Mouse (Mus musculus) kidney, embryonic 15.5 days (tissue): ENCODE measurements around the gene Arhgap24. TPM values are rescaled to one million over a fixed set of nuclear protein-coding genes. Genes with fewer than 3 reads are reported as not detected.

Source experiments
- ATAC-seq: fragments of 200-750 bp; cut with Nextera tagmentation; replicated peaks from 2 replicates; pipeline ENCODE4 v1.8.0; 2017; ENCODE audit warnings: moderate TSS enrichment; ENCODE audit not compliant: low FRiP score
- H3K27ac ChIP-seq: fragments of 300-500 bp; sonication (generic); 2 replicates; pipeline ENCODE4 v1.5.1; 2015; ENCODE audit warnings: mild to moderate bottlenecking, inconsistent platforms
- H3K27me3 ChIP-seq: fragments of 300-500 bp; sonication (generic); 2 replicates; pipeline ENCODE4 v1.6.1; 2015; ENCODE audit warnings: inconsistent platforms
- H3K36me3 ChIP-seq: fragments of 300-500 bp; sonication (generic); 2 replicates; pipeline ENCODE4 v1.6.1; 2015; ENCODE audit warnings: inconsistent platforms
- H3K4me1 ChIP-seq: fragments of 300-500 bp; sonication (generic); 2 replicates; pipeline ENCODE4 v1.6.1; 2015; ENCODE audit warnings: inconsistent platforms
- H3K4me2 ChIP-seq: fragments of 300-500 bp; sonication (generic); 2 replicates; pipeline ENCODE4 v1.6.1; 2015; ENCODE audit warnings: moderate library complexity, mild to moderate bottlenecking, inconsistent platforms
- H3K4me3 ChIP-seq: fragments of 300-500 bp; sonication (generic); replicated peaks from 2 replicates; pipeline ENCODE4 v1.5.1; 2015; ENCODE audit warnings: mild to moderate bottlenecking, inconsistent platforms
- H3K9ac ChIP-seq: fragments of 300-500 bp; sonication (generic); 2 replicates; pipeline ENCODE4 v1.6.1; 2015; ENCODE audit warnings: mild to moderate bottlenecking, inconsistent platforms
- H3K9me3 ChIP-seq: fragments of 300-500 bp; sonication (generic); replicated peaks from 2 replicates; pipeline ENCODE4 v1.6.1; 2016; ENCODE audit warnings: inconsistent platforms
- WGBS: fragments of 180-500 bp; shearing (Covaris S2); methylation state at CpG from one replicate; pipeline ENCODE4 v1.1.7; 2015; ENCODE audit warnings: mixed read lengths; 5-methylcytosine and 5-hydroxymethylcytosine counted together
- polyA plus RNA-seq: library from polyadenylated mRNA; unstranded; fragments of >200 nt; fragmentation: Nextera tagmentation; extraction: Ambion mirVana; gene quantifications from 2 replicates; pipeline ENCODE4 v1.2.1, GENCODE M21; 2015

Arhgap24 gene
- polyA plus RNA-seq, 1 experiment from 2014 or later, result 71.3 TPM

DNA sequence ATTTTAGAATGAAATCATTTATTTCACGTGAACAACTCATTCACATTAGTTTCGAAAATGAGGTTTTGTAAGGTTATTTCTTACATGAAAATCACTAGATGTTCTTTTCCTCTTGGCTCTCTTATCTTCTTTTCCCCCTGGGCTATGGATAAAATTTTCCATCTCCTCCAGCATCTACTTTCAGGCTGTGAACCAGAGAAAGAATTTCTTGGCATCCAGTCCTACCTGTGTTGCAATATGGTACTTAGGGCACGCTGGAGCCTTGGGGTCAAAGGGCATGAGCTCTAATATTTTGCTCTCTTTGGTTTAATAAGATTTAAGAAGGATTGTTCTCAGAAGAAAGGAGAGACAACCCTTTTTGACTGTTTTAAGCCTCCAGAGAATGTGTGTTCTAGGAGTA is 132.4 kb downstream of the Arhgap24 start:
- Histone ChIP-seq H3K4me3 (no peak overlapping the region), H3K27ac (no peak overlapping the region), H3K4me2 (no peak overlapping the region), H3K9ac (no peak overlapping the region), H3K27me3 (no peaks in the 10 kb centered on the region), H3K9me3 (no peaks in the 10 kb centered on the region), H3K4me1 (no peaks in the 10 kb centered on the region), H3K36me3 (no peaks in the 10 kb centered on the region)
- 83% methylated on average over 3 of the region's 3 CpGs for WGBS
- no peak for ATAC-seq

GRCm38 (mm10) chr5:102614081-102614480 is 132.9 kb downstream of the Arhgap24 start:
- 92% methylated on average over 2 of the region's 2 CpGs for WGBS
- Histone ChIP-seq H3K36me3 (no peaks in the 10 kb centered on the region), H3K9me3 (no peaks in the 10 kb centered on the region), H3K4me1 (no peaks in the 10 kb centered on the region), H3K9ac (no peak overlapping the region), H3K27me3 (no peaks in the 10 kb centered on the region), H3K4me3 (no peak overlapping the region), H3K4me2 (no peak overlapping the region), H3K27ac (no peak overlapping the region)
- ATAC-seq, result no peak

GRCm38 (mm10) chr5:102615249-102615648 is 134.1 kb downstream of the Arhgap24 start:
- WGBS, result 94% methylated on average over 6 of the region's 6 CpGs
- Histone ChIP-seq H3K27me3 (no peaks in the 10 kb centered on the region), H3K9ac (no peak overlapping the region), H3K4me2 (no peak overlapping the region), H3K4me3 (no peak overlapping the region), H3K27ac (no peak overlapping the region), H3K36me3 (no peaks in the 10 kb centered on the region), H3K4me1 (no peaks in the 10 kb centered on the region), H3K9me3 (no peaks in the 10 kb centered on the region)
- ATAC-seq, result no peak

GRCm38 (mm10) chr5:102621036-102621435 is 139.8 kb downstream of the Arhgap24 start:
- Histone ChIP-seq H3K36me3 (no peaks in the 10 kb centered on the region), H3K27ac (no peak overlapping the region), H3K9ac (no peak overlapping the region), H3K27me3 (no peaks in the 10 kb centered on the region), H3K4me1 (no peaks in the 10 kb centered on the region), H3K4me2 (no peak overlapping the region), H3K4me3 (no peak overlapping the region), H3K9me3 (no peaks in the 10 kb centered on the region)
- ATAC-seq, result no peak
- 84% methylated on average over 1 of the region's 1 CpGs for WGBS

- no peak for ATAC-seq
- H3K4me1 ChIP-seq, result 0 out of 2 replicates have a peak, but pooled peaks cover 3% of the 10 kb centered on the region
- no peak overlapping the region for H3K4me3 ChIP-seq
- H3K27ac ChIP-seq, result no peak overlapping the region
- no peaks in the 10 kb centered on the region for H3K36me3 ChIP-seq
- H3K9ac ChIP-seq, result no peak overlapping the region
- no peak overlapping the region for H3K4me2 ChIP-seq
- H3K27me3 ChIP-seq, result no peaks in the 10 kb centered on the region
- WGBS, result 87% methylated on average over 3 of the region's 3 CpGs
- no peaks in the 10 kb centered on the region for H3K9me3 ChIP-seq
Measured at GRCm38 (mm10) chr5:102623807-102624435, 142.7 kb downstream of the Arhgap24 start.

DNA sequence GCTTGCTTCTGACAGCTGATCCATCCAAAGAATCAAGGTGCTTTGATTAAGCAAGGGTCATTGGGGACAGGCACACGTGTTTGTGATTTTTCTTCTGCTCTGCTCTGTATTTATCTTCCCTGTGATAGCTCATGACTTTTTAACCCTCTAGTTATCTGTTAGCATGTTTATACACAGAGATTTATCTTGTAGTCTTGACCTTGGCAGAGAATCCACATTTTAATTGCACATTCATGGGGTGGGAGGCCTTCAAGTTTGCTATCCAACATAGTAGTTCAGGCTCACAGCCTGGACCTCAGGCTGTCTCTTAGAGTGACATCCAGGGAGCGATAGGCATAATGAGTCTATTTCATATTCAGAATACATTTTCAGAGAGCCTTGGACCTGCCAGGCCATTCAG is 145.5 kb downstream of the Arhgap24 start:
- H3K4me2 ChIP-seq, result no peak overlapping the region
- H3K27me3 ChIP-seq, result no peaks in the 10 kb centered on the region
- WGBS, result 40% methylated on average over 2 of the region's 2 CpGs
- no peaks in the 10 kb centered on the region for H3K36me3 ChIP-seq
- no peak overlapping the region for H3K27ac ChIP-seq
- no peak overlapping the region for H3K4me3 ChIP-seq
- 0 out of 2 replicates have a peak, but pooled peaks cover 3% of the 10 kb centered on the region for H3K4me1 ChIP-seq
- H3K9ac ChIP-seq, result no peak overlapping the region
- H3K9me3 ChIP-seq, result no peaks in the 10 kb centered on the region
- ATAC-seq, result no peak

DNA sequence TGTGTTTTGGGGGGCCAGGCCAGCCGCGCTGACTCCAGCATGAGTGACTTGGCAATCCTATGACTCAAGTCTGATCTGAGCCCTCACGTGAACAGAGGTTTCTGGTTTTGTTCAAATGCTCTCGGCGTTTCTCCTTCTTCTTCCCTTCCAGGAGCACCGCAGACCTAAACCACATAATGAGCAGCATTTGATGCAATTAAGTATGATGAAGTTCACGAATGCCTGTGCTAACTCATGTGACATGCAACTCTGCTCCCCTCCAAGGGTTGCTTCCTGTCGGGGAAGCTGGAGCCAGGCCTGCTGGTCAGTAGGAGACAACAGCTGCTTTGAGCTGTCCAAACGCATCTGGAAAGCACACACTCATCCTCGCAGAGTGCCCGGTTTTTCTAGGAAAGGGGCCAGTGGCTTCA is 148.2 kb downstream of the Arhgap24 start:
- no peak for ATAC-seq
- H3K4me2 ChIP-seq, result no peak overlapping the region
- 0 out of 2 replicates have a peak, but pooled peaks cover 3% of the 10 kb centered on the region for H3K4me1 ChIP-seq
- H3K4me3 ChIP-seq, result no peak overlapping the region
- WGBS, result 72% methylated on average over 11 of the region's 11 CpGs
- H3K9ac ChIP-seq, result no peak overlapping the region
- no peaks in the 10 kb centered on the region for H3K9me3 ChIP-seq
- H3K27ac ChIP-seq, result no peak overlapping the region
- no peaks in the 10 kb centered on the region for H3K27me3 ChIP-seq
- no peaks in the 10 kb centered on the region for H3K36me3 ChIP-seq

DNA sequence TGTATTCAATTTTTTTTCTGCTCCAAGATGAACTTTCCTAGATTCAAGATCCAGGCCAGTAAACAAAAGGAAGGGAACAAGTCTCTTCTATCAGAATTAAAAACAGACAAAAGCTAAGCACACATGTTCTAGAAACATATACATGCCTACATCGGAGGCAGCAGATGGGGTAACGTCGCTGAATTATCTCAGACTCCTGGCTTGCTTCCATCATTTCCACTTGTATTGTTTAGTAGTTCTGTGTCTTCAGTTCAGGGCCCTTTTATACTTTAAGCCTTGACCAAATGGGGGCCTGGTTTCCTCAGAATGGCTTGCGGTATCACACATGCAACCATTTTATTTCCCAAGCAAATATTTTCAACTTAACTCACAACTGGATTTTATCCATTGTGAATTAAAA is 154.4 kb downstream of the Arhgap24 start:
- H3K27ac ChIP-seq, result no peak overlapping the region
- no peaks in the 10 kb centered on the region for H3K9me3 ChIP-seq
- no peak overlapping the region for H3K4me3 ChIP-seq
- ATAC-seq, result no peak
- H3K27me3 ChIP-seq, result no peaks in the 10 kb centered on the region
- WGBS, result 84% methylated on average over 4 of the region's 4 CpGs
- H3K9ac ChIP-seq, result no peak overlapping the region
- H3K4me1 ChIP-seq, result no peaks in the 10 kb centered on the region
- H3K4me2 ChIP-seq, result no peak overlapping the region
- H3K36me3 ChIP-seq, result no peaks in the 10 kb centered on the region

- Histone ChIP-seq H3K4me2 (no peak overlapping the region), H3K4me1 (no peaks in the 10 kb centered on the region), H3K9ac (no peak overlapping the region), H3K36me3 (no peaks in the 10 kb centered on the region), H3K27me3 (no peaks in the 10 kb centered on the region), H3K9me3 (no peaks in the 10 kb centered on the region), H3K4me3 (no peak overlapping the region), H3K27ac (no peak overlapping the region)
- ATAC-seq, result no peak
- WGBS, result 54% methylated on average over 7 of the region's 7 CpGs
Measured at GRCm38 (mm10) chr5:102639782-102640559, 158.8 kb downstream of the Arhgap24 start.

GRCm38 (mm10) chr5:102643364-102643763 is 162.2 kb downstream of the Arhgap24 start:
- no peaks in the 10 kb centered on the region for H3K9me3 ChIP-seq
- no peaks in the 10 kb centered on the region for H3K4me1 ChIP-seq
- WGBS, result 82% methylated on average over 7 of the region's 7 CpGs
- no peak overlapping the region for H3K9ac ChIP-seq
- no peak overlapping the region for H3K27ac ChIP-seq
- no peak for ATAC-seq
- no peak overlapping the region for H3K4me3 ChIP-seq
- no peak overlapping the region for H3K4me2 ChIP-seq
- H3K27me3 ChIP-seq, result no peaks in the 10 kb centered on the region
- no peaks in the 10 kb centered on the region for H3K36me3 ChIP-seq

DNA sequence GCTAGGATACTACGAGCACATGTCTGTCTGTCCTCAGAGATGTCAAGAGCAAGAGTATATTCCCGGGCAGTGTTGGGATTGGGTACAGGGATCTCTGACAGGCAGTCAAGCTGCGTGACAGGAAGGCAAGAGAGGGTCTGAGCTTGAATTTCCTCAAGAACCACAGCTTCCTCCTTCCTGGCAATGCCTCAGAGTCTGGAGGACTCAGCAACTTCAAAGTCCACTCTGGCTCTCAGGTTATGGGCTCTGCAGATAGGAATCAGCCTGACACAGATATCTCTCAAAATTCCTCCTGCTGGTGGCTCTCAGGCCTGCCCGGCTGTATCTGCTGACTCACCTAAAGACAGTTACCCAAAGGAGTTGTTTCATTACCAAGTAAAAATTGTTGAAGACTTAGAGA is 162.6 kb downstream of the Arhgap24 start:
- no peak for ATAC-seq
- Histone ChIP-seq H3K9me3 (no peaks in the 10 kb centered on the region), H3K36me3 (no peaks in the 10 kb centered on the region), H3K27me3 (no peaks in the 10 kb centered on the region), H3K4me2 (no peak overlapping the region), H3K4me3 (no peak overlapping the region), H3K27ac (no peak overlapping the region), H3K9ac (no peak overlapping the region), H3K4me1 (no peaks in the 10 kb centered on the region)
- 65% methylated on average over 4 of the region's 4 CpGs for WGBS

- ATAC-seq, result no peak
- Histone ChIP-seq H3K9me3 (no peaks in the 10 kb centered on the region), H3K9ac (no peak overlapping the region), H3K27ac (no peak overlapping the region), H3K27me3 (no peaks in the 10 kb centered on the region), H3K4me3 (no peak overlapping the region), H3K4me2 (no peak overlapping the region), H3K4me1 (peaks cover 12% of the 10 kb centered on the region; the same call in 1 of the 2 replicates), H3K36me3 (no peaks in the 10 kb centered on the region)
Measured at GRCm38 (mm10) chr5:102659061-102659460, 177.9 kb downstream of the Arhgap24 start.
